Mouse (Mus musculus) urinary bladder, postnatal 36 days (tissue): ENCODE measurements at regions not wholly inside any gene's neighbourhood (a gene's known extent, or its start where the extent isn't known, plus 50 kb on each side); places are given as distances from the start of the nearest gene placed in this dataset.

Experiments used
- DNase-seq, 2 experiments: peaks; one replicate each; pipeline ENCODE4 v3.0.0; 2022; ENCODE audit warnings: low spot score in 2 of 2, mixed read lengths in 1 of 2

DNA sequence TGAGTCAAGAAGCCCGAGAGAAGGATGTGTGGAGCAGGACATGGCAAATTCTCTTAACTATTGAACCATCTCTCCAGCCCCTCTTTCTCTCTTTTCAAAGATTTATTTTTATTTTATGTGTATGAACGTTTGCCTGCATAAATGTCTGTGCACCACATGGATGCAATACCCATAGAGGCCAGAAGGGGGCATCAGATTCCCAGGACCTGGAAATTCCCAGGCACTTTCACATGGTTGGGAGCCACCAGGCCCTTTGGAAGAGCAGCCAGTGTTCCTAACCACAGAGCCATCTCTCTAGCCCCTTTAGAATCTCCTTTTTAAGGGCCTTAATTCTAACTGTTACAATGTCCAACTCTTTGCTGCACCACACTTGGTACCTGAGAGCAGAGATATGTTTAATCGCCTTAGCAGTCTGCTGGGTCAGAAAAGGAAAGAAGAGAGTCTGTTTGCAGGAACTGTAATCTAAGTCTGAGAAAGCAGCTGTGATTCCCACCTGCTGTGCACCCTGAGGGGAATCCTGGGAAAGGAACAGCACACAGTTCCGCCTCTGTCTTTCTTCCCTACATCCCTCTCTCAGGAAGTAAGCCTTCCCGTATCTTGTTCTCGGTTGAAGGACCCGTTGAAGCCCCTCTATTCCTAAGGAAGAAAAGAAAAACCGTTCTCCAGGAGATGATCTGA lies 186.8 kb downstream of the Katnal1 start:
- DNase-seq: no peak

DNA sequence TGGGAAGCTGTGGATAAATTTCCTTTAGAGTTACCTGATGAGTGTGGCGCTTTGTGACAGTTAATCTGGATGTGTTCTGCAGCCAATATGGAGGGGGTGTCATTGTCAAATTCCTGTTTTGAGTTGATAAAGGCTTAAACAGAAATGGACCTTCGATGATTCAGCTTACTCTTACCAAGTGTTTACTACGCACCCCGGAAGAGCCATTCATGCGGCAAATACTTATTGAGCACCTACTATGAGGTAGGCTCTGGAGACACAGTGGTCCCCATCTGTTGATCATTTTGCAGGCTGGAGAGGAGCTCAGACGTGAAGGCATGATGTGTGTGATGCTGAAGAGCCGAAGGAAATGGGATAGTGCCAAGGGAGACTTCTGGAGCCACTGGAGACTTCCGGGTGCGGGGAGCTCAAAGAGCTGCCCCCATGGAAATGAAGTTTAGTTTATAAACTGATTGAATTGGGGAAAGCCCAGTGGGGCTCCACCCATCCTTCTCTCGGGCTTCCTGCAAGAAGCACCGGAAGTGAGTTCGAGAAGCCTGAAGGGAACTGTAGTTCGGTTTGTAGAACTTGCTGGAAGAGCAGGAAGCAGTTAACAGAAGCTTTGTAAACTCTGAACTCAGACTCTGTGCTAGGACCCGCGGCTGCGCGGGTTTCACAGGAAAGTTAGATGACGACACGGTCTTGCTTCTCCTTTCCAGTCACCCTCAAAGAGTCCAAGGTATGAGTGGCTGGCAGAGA lies 187.7 kb downstream of the Katnal1 start:
- DNase-seq: no peak

- DNase-seq: peak; percentile 68 to 79
These were observed 188.0 kb upstream of the Ubl3 start for GRCm38 (mm10) chr5:148740366-148741266.

DNA sequence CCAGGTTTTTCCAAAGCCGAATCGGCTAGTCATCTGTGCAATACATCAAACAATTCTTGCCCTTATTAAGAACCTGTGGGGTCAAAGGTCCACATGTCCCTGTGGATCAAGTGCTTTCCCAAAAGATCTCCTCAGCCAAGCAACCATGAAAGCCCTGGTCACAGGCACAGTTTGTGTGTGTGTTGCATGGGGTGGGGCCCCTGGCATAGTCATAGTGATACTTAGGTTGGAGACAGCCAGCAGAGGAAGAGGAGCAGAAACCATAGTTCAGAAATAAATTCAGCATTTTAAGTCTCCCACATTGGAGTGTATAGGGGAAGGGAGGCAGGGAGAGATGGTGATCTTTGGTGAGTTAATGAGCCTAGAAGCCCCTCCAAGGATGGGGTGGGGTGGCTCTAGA lies 187.1 kb upstream of the Ubl3 start:
- no peak for DNase-seq

- DNase-seq: no peak
These were observed 186.6 kb upstream of the Ubl3 start for GRCm38 (mm10) chr5:148739141-148739540.

DNA sequence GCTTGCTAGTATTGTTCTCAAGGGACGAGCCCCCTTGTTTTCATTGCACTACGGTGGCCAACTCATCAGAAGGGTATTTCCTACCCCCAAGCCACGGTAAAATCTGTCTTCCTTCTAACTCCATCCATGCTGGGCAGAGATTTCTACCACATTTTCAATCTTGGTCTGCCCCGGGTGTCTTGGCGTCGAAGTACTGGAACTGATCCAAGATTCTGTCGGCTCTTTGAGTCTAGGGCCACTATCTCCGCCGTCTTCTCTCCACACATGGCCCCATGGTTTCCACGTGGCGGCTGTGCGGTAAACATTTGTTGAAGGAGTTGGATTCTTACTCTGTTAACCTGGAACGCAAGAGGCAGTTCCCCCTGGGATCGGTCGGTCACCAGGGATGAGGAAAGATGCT lies 177.0 kb upstream of the Ubl3 start:
- DNase-seq: no peak

- no peak for DNase-seq
These were observed 175.9 kb upstream of the Ubl3 start for GRCm38 (mm10) chr5:148728492-148728891.

DNA sequence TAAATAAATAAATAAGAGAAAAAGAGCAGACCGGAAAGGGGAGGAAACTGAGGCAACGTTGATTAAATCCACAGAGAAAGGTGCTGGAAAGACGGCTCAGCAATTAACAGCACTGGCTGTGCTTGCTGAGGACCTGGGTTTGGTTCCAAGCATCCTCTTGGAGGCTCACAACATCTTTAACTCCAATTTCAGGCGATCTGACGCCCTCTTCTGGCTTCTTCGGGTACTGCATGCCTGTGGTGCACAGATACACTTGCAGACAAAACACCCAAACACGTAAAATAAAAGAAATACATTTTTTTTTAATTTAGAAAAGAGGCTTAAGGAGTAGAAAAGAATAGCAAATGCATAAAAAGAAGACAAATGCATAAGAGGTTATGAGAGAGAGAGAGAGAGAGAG lies 173.9 kb upstream of the Ubl3 start:
- DNase-seq: no peak

GRCm38 (mm10) chr5:148724470-148724869 lies 171.9 kb upstream of the Ubl3 start:
- DNase-seq: no peak

- DNase-seq: no peak
These were observed 171.2 kb upstream of the Ubl3 start for GRCm38 (mm10) chr5:148723677-148724227.

GRCm38 (mm10) chr5:148720604-148721003 lies 168.0 kb upstream of the Ubl3 start:
- no peak for DNase-seq

DNA sequence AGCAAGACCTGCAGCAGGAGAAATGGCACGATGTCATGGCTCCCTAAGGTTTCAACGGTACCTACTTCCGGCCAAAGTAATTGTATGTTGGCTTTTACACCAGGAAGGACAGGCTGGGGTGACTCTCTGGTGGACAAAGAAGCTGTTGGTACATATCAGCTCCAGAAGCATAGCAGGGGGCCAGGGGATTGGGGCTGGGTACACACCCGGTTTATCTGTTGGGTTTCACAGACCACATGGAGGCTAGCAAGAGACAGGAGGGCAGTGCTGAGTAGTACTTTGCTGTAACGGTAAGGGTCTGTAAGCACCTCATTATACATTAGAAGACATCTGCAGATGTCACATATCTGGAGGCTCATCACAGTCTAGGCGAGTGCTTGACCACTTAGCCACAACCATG lies 164.0 kb upstream of the Ubl3 start:
- no peak for DNase-seq

GRCm38 (mm10) chr5:148715218-148715991 lies 162.8 kb upstream of the Ubl3 start:
- DNase-seq: no peak

GRCm38 (mm10) chr5:148714807-148715206 lies 162.2 kb upstream of the Ubl3 start:
- no peak for DNase-seq

DNA sequence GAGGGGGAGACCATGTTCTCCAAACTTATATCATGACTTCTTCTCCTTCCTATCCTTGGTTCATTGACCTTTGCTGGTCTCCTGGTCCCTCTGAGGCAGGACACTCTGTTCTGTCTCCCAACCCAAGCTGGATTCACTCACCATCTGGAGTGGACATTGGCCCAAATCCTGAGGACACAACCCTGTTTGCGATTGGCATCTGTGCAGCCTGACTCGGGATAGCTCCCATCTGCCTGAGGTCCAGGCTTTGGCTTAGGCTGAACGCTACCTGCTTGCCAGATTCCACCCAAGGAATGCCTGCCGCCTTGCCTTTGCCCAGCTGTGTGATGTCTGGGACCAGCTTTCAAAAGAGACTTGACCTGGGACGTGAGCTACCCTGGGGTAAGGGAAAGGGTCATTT lies 161.2 kb upstream of the Ubl3 start:
- no peak for DNase-seq

GRCm38 (mm10) chr5:148713039-148713438 lies 160.4 kb upstream of the Ubl3 start:
- DNase-seq: no peak

DNA sequence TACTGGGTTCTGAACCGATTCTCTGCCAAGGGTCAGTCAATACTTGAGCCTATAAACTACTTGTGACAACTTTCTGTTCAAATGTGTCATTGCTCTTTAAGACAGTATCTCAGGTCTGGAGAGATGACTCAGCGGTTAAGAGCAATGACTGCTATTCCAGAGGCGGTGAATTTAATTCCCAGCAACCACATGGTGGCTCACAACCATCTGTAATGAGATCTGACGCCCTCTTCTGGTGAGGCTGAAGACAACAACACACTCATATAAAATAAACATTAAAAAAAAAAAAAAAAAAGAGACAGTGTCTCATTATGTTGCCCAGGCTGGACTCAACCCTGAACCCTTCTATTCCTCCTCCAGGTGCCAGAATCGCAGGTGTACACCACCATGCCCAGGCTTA lies 159.0 kb upstream of the Ubl3 start:
- no peak for DNase-seq

DNA sequence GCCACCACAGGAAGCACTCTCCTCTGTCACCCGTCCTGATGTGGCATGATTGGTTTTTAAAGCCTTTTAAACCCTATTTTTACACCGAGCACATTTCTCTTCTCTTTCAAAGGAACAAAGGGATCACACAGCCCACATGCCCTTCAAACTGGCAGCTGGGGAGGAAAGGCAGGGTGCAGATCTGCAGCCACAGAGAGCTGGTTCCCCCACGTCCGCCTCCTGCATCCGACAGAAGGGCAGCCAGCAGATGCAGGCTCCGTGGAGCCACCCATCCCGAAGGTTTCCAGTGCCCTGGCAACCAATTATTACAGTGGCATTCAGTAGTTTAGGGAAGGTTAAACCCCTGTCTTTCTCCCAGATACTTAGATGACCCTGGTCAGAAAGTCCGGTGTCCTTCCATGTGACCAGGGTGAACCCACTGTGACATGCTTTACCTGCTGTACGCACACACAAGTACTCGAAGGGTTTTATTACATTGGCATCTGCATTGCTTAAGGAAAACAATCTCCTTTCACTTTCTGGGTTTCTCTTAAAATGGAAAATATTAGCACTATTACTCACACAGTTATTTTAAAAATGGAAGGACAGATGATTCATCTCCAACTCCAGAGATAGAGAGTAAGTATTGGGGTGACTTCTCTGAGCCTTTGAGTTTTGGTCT lies 156.7 kb upstream of the Ubl3 start:
- no peak for DNase-seq

DNA sequence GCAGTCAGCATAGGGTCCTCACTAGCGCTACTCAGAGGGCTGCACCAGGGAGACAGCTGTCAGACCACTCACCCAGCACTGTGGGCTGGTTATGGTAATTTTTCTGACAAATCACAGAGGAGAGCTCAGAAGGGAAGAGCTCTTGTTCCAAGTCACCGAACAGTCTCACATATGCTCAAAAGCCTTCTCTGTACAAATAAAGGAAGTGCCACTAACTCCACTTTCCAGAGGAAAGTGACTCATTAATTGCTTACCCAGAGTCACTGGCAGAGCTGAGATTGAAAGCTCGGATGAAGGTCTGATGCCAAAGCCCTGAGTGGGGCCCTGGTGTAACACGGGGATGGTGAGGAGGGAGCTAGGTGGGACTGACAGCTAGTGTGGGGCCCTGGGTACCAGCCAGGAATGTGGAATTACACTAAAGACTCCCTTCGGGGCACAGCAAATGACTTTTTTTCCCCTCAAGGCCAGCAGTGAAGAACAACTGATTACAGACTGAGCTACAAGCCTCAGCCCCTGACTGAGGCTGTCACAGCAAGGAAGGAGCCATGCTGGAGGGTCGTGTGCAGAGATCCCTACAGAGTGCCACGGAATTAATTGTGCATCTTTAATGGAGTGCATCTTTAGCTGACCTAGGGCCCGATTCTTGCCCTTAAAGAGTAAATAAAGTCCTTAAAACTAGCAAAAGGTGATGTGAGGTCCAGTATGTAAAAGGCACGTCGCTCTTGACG lies 155.6 kb upstream of the Ubl3 start:
- DNase-seq: no peak

DNA sequence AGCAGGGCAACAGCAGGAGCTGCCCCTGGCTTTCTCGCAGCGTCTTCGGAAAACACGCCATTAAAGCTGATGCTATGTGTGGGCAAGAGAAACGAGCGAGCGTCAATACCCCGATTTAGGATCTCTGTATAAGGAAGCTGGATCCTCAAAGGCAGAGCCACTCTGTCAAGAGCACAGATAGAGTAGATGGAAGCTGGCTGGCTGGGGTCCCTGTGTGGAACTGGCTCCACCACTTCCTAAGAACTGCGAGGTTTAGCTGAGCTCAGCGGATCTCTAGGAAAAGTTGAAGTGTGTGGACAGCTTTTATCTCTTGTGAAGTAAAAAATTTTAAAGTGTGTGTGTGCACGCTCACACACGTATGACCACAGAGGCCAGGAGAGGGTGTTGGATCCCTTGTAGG lies 154.7 kb upstream of the Ubl3 start:
- DNase-seq: no peak
